Mouse (Mus musculus) left cerebral cortex, adult 11 months (tissue): ENCODE data around the gene Tle6.

ENCODE experiments used
- DNase-seq: peaks from one replicate; pipeline ENCODE4 v3.0.0; 2022; ENCODE audit warnings: low spot score

Gene Tle6

DNA sequence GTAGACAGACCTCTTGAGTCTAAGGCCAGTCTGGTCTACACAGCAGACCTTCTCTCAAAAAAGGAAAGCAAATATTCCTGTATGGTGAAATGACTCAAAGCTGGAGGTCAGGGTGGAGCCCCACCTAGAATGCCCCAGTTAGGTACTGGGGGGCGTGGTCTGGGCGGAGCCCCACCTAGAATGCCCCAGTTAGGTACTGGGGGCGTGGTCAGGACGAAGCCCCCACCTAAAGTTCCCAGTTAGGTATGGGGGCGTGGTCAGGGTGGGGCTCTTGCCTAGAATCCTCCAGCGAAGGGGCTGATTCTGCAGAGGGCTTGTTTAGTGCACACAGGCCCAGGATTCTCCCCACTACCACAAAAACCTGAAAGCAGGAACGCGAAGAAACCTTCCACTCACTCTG, 22.6 kb upstream of the Tle6 start:
- DNase-seq = no peak

DNA sequence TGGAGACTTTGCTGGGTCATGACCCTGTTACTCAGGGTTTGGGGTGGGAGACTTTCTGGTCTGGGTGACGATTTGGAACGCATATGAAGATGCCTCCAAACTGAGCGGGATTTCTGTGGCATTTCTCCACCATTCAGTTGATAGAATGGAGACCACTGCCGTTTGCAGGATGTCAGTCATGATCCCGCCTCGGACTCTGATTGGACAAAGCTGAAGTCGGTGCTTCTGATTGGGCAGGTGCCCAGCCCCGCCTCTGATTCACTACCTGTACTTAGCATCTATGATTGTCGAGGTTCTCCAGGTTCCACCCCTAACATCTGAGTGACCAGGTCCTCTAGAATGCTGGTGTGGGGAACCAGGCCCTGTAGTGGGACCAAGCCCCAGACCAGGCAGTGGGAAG, 19.9 kb upstream of the Tle6 start:
- no peak for DNase-seq

DNA sequence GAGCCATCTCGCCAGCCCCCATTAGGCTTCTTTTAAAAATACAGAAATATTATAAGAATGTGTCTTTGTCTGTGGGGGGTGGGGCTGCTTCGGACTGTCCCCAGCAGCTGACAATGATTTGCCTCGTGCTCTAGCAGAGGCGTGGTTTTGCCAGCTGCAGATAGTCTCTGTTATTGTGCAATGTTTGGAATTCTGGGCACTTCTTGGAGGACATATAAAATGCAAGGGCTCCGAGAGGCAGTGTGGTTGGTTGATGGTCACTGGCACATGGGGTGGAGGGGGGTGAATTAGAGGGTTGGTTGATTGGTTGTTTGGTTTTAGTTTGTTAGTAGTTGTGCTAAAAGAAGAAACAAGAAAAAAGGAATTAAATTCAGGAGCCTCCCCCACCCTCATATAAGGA, 19.1 kb upstream of the Tle6 start:
- no peak for DNase-seq

DNA sequence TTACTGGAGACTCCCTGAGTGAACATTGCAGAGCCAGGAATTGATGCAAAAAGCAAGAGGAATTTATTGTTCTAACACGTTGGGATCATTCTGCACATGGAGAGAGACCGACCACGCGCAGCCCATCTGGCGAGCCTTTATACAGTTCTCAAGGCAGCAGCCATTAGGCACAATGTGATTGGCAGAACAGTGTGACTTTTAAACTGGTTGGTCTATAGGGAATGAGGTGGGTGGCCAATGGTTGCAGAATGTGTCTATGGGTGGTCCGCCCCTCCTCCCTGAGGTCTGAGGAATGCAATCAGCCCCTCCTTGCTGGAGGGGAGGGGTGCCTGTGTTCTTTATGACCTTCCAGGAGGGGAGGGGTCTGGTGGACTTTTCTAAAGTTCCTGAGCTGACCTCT, 14.6 kb upstream of the Tle6 start:
- no peak for DNase-seq

DNA sequence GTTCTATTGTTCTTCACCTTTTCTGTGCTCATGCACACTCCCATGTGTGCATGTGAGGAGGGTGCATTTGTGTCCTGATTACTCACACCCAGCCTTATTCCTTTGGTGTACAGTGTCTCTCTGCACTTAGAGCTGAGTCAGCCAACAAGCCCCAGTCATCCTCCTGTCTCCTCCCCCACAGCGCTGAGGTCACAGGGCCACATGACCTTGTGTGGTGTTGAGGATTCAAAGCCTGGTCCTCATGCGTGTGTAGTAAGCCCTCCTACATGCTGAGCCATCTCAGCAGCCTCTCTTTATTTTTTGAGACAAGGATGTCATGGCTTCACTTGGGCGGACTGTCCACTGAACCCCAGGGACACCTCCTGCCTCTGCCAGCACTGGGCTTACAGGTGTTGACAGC, 11.9 kb upstream of the Tle6 start:
- no peak for DNase-seq

DNA sequence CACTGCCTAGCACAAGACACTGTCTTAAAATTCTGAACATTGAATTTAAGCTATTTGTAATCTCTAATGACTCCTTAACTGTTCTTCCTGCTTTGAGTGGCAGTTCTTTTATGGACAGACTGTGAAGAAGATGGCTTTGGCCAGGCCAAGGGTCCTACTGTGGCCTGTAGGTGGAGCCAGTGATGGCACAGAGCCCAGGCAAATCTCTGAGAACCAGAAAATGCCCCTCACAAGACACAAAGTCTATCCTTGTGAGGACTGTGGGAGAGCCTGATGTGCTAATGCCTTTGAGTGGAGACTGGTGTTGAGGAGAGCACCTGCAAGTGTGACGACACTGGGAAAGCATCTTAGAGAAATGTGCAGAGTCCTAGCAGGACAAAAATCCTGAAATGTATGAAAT, 7.4 kb upstream of the Tle6 start:
- DNase-seq = no peak

DNA sequence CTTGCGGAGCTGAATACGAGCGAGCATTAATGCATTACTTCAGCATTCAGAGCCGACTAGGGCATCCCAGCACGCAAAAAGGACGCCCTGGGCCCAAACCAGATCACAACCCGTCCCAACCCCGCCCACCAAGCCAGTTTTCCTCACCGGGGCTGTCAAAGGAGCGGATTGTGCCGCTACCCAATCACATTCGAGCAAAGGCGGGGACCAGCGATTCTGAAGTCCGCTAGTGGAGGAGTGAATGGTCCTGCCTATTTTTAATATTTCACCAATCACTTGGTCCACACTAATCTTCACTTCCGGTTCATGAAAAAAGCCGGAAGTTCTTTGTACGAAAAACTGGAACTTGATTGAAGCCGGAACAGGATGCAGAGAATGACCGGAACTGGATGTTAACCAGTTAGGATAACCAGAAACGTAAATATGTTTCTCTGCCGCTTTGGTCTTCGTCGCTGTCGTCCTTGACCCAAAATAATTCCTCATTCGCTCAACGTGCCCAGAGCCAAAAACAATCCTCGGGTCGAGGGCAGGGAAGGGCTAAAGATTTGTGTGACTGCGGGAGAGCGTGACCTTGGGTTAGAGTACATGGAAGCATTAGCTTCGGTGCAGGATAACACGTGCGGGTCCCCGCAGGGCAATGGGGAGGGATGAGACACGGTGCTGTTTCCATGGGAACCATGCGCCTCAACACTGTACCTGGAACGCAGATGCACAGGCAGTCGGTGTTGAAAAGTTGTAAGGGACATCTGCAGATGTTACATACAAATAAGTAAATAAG, 5.3 kb upstream of the Tle6 start, which contains the start of gene BC025920:
BC025920 (plus strand) TSS at position 297 of the 778 bp plus-strand sequence.
- peak; percentile 95 for DNase-seq

DNA sequence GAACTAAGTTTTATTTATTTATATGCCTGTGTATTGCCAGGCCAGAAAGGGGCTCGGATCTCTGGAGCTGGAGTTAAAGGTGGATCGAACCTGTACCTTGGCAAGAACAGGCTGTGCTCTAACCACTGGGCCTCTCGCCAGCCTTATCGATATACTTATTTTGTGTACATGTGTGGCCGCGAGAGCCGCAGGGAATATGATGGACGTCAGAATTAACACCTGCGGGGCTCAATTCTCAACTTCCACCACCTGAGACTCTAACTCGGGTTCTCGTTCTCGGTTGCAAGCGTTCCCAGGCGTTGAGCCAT, 4.7 kb upstream of the Tle6 start:
- DNase-seq = no peak

DNA sequence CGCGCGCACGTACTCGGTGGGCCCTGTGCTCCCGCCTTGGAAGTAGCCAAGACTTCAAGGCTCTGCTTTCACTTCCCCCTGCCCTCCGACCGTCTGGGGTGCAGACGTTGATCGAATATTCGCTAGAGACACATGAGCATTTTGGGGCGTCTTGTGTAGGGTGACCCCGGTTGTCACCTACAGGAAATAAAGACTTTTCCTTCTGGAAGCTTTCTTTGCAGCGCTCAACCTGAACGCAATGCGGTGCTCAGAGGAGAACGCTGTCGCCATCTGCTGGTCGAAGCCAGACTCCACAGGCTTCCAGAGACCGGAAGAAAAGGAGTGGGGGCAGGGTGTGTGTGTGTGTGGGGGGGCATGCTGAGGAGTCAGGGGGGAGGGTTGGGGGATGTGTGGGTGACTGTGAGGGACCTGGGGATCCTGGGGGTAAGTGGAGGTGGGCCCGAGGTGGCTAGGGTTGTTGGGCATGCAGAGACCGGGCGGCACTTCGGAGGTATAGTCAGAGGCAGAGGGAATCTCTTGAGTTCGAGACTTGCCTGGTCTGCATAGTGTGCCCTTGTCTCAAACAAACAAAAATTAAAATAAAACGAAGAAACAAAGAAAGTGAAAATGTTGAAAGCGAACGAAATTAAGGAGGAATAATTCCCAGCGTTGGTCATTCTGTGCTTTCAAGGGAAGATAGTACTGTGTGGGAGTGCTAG, 4.2 kb upstream of the Tle6 start:
- peak; percentile 76 for DNase-seq

DNA sequence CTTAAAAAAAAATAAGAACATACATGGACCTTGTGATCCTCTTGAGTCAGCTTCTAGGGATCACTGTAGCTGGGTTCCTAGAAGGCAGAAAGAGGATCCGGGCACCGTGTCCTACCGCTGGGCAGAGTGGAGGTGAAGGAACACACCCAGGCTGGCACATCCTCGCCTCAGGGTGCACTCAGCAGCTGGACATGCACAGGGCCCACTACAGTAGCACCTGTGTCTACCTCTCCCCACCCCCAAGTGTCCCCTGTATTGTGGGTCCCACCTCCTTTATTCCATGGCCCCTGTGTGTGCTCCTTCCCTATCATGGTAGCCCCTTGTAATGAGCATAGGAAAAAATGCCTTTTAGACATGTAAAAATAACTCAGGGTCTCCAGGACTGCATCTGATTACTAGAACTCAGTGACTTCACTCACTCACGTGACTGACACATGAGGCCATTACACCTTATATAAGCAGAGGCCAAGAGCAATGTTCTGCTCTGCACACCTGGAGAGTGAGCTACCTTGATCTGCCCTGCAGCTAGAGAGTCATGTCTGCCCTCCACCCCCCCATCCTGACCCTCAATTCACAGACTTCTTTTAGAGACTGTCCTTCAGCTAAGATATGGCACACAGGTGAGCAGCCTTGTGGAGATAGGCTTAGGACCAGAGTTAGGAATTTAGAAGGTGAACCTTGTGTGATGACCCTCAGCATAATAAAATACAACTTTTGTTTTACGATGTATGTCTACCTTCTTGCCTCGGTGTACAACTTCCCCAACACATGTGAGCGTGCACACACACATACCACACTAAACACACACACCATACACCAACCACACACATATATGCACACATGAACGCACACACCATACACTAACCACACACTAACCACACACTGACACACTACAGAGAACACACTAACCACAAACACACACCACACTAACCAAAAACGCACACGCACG, 3.4 kb upstream of the Tle6 start:
- DNase-seq = no peak

DNA sequence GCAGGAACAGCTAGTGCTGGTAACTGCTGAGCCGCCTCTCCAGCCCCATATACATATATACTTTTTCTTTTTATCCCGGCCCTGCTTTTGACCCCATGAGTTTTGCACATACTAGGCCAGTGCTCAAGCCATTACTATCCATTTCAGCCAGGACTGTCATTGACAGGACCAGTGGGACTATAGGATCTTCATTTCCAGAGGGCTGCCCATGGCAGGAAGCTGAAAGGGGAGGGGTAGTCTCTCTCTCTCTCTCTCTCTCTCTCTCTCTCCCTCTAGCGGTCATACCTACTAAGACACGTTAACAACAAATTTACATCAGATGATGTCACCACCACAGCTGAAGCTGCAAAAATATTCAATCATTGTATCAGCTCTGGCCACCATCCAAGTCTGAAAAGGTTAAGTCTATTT, 1.9 kb upstream of the Tle6 start:
- no peak for DNase-seq

DNA sequence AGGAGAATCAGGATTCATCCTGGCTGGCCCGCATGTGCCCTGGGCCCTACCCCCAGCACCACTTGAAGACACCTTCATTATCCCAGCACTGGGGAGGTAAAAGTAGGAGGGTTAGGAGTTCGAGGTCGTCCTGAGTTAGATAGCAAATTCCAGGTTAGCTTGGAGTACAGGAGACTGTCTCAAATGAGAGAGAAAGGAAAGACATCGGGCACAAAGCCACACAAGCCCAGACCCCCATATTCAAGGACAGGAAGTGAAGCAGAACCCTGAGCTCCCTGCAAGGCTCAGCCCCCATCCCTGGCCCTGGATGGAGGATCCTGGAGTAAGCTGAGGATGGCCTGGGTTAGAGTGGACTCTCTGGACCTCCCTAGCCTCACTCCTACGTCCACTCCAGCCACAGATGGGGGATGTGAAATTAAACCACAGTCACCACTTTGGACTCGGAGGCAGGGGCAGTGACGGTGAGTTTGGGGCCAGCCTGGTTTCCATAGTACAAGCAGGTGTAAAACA, 578 bp upstream of the Tle6 start:
- DNase-seq = no peak

DNA sequence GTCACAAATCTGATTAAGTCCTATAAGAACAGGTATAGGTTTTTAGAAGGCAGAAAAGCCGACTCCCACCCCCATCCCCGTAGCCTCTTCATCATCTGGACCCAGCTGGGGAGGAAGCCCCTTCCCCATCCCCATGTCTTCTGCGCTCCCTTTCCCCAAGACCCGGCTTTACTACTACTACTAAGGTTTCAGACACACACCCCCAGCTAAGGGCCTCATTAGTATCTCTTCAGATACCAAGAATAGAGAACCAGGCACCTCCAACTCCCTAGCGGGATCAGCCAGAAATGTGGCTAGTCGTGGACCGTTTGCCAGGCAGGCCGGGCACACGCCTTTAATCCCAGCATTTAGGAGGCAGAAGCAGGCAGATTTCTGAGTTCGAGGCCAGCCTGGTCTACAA, 777 bp downstream of the Tle6 start:
- no peak for DNase-seq

DNA sequence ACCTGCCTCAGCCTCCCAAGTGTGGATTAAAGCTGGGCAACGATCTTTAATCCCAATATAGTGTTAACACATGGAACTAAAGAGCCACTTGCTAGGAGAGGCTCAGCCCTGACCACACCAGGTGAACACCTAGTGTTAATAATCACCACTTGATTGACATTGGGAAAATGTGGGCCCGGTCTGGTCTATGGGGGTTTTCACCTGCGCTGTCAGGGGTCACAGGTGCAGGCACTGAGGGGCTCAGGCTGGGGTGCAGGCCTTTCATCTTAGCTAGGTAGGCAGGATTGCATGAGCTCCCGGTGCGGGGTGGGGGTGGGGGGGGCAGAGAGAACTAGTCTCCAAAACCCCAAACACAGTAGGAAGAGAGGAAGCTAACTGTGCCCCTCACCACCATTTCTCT, 1.2 kb downstream of the Tle6 start:
- DNase-seq = no peak

DNA sequence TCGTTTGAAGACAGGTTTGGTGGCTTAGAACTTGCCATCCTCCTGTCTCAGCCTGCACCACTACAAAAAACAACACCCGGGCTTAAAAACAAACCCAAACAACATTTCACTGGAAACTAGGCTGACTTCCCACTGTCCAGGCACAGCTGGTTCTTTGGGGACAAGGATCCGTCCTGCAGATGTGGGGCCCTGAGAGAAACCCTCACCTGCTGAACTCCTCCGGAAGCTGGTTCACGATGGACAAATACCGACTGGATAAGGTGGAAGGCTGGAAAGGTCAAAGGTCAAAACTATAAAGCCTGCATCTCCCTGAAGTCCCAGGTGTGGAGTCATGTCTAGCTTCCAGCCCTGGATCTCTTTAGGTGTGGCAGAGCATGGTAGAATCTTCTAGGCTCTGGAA, 2.0 kb downstream of the Tle6 start:
- DNase-seq = no peak

DNA sequence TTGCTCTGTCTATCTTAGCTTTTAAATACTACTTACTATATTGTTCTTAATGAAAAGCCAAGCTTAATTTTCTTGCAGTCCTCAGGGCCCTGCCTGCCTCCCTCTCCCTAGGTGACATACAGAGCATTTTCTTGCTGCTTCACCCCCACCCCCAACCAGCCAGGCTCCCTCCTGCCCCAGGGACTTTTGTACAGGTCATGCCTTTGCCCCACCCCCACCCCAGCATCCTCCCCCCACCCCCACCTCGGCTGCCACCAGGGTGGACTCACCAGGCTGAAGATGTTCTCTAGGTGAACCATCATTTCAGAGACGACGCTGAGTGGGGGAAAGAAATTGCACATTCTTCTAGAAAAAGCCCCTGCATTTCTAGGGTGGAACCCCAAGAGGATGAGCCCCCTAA, 2.5 kb downstream of the Tle6 start:
- DNase-seq = no peak

DNA sequence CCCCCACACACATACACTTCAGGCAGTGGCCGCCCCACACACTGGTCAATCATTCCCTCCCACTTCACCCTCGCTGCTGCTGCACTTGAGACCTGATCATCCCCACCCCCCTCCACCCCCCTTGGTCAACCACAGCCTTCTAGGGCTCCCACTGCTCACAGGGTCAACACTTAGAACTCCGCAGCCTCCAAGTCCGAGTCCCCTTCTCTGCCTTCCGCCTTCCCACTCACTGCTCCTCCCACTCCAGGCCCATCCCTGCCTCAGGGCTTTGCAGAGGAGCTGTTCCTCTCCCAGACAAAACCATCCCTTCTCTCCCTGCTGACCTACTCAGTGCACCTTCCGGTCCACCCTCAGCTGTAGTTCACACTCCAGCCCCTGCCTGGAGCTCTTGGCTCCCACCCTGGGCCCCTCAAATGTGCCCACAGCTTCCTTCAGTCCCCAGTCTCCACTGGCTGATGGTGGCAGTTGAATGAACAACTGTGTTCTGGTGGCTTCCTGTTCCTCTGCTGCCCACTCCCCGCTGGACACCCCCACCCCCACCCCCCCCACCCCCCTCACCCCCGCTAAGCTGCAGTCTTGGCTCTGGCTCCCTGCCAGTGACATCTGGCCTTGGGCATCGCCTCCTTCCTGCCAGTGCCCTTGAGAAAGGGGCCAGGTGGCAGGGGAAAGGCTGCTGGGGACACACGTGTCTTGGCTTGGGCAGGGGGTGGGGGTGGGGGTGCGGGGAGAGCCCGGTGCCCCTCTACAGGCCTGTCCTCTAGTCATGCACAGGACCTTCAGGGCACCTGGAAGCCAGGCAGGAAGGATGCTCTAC, 3.5 kb downstream of the Tle6 start:
- DNase-seq = no peak

DNA sequence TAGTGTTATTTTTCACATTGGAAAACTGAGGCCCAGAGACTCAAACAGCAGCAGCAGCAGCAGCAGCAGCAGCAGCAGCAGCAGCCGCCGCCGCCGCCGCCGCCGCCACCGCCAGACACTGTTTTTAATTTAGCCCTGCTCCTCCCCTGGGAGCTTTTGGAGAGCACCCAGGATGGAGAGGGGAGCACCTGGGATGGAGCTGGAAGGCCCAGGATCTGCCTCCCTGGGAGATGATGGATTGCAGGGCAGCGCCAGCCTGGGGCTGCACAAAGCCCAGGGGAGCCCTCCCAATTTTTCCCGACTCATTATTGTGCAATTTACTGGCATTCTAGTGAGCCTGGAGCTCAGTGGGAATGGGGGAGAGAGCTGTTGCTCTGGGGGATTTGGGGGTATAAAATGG, 4.3 kb downstream of the Tle6 start:
- no peak for DNase-seq

DNA sequence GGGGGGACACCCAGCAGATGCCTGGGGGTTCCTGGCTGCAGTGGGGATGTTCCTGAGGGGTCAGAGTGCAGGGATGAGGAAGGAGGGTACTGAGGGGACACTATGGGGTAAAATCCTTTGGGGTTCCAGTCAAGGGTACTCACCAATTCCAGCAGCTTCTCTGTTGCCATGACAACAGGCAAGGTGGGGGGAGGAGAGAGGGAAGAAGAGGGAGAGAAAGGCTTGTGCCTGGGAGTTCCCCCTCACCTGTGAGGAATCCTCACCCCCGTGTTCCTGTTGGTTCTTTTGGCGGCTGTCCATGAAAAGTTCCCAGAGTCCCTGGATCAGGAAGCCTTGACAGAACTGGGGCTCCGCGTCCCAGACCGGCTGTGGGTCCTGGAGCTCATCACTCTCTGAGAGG, 5.3 kb downstream of the Tle6 start:
- no peak for DNase-seq

DNA sequence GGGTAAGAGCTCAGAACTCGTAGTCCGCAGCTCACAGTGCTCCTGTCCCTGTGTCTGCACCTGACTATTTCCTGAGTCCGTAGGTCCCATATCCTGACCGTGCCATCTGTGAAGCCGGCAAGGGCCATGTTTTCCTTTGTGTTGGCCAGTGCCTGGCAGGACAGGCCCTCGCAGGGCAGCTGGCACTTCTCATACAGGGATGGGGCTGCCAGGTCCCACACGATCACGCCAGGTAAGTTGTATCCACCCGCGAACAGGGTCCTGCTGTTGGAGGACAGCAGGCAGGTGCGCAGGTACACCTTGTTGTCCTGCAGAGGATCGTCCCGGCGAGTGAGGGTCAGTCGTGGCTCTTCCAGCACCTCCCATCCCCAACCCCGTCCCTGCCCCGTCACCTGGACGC, 6.9 kb downstream of the Tle6 start:
- DNase-seq = no peak

DNA sequence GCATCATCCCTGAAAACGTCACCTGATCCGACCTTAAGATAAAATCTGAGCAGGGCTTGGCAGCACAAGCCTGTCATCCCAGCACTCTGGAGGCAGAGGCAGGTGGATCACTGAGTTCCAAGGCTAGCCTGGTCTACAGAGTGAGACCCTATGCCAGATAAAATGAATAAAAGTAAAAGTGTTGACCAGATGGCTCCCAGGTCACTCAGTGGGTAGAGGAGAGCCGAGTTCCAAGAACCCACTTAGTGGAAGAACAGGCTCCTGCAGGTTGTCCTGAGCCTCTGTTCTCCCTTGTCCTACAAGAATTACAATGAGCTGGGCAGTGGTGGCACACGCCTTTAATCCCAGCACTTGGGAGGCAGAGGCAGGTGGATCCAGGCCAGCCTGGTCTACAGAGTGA, 7.7 kb downstream of the Tle6 start:
- DNase-seq = no peak

DNA sequence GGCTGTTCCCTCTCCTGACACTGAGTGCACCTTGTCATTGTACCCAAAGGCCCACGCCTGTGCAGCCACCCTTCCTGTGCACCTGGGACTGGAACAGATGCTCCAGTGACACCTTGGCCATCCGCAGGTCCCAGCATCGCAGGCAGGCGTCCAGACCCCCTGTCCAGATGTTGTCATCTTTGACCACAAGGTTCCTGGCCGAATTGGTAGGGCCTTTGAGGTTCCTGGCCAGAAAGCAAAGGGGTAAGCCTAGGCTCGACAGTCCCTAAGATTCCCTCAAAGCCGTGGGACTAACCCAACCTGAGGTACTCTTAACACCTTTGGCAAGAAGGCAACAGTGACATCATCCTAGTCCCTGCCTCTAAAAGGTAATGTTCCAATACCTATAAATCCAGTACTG, 8.2 kb downstream of the Tle6 start:
- DNase-seq = no peak
